Comparison of ENCODE assay signal across 21 mouse cellular contexts in genomic region chr4:78970751-78971150, GRCm38 (mm10).
"Had no signal": no experiment of that assay in that cellular context is flagged by ENCODE, and none has a peak within 500 bp of the region (broad histone marks: within the 10 kb centered on the region; RNA-seq: fewer than 3 reads in every experiment).

No protein-coding gene starts in this region.

- DNase-seq: liver, embryonic 13.5 days; liver, postnatal 0 days; lung, adult 2 months; lung, postnatal 14 days; lung, postnatal 36 days; retina, postnatal 1 day; spleen, adult 18-20 months; thymus, adult 2 months; thymus, postnatal 25 days; thymus, postnatal 4 days had no signal

- H3K4me1 ChIP-seq: liver, embryonic 13.5 days; liver, embryonic 15.5 days; lung, embryonic 15.5 days; megakaryocyte, embryonic 14.5 days; midbrain, embryonic 13.5 days; midbrain, embryonic 15.5 days; neural tube, embryonic 13.5 days; neural tube, embryonic 15.5 days had no signal

- H3K27ac ChIP-seq: liver, embryonic 13.5 days; liver, embryonic 15.5 days; lung, embryonic 15.5 days; macrophage; midbrain, embryonic 13.5 days; midbrain, embryonic 15.5 days; neural tube, embryonic 13.5 days; neural tube, embryonic 15.5 days had no signal

- H3K9me3 ChIP-seq: liver, embryonic 13.5 days; liver, embryonic 15.5 days; lung, embryonic 15.5 days; megakaryocyte, embryonic 14.5 days; midbrain, embryonic 13.5 days; midbrain, embryonic 15.5 days; neural tube, embryonic 13.5 days; neural tube, embryonic 15.5 days had no signal

- ATAC-seq: liver, postnatal 0 days; lung, postnatal 0 days; midbrain, embryonic 13.5 days; midbrain, embryonic 15.5 days had no signal

- H3K36me3 ChIP-seq: liver, embryonic 13.5 days; liver, embryonic 15.5 days; lung, embryonic 15.5 days; midbrain, embryonic 13.5 days; midbrain, embryonic 15.5 days; neural tube, embryonic 13.5 days; neural tube, embryonic 15.5 days had no signal

- H3K9ac ChIP-seq: liver, embryonic 13.5 days; liver, embryonic 15.5 days; liver, postnatal 0 days; lung, embryonic 15.5 days; midbrain, embryonic 13.5 days; midbrain, embryonic 15.5 days; neural tube, embryonic 13.5 days; neural tube, embryonic 15.5 days had no signal

- H3K27me3 ChIP-seq: liver, embryonic 13.5 days; liver, embryonic 15.5 days; lung, embryonic 15.5 days; megakaryocyte, embryonic 14.5 days; midbrain, embryonic 13.5 days; midbrain, embryonic 15.5 days; neural tube, embryonic 13.5 days; neural tube, embryonic 15.5 days had no signal

- H3K4me3 ChIP-seq: liver, embryonic 13.5 days; liver, embryonic 15.5 days; lung, embryonic 15.5 days; megakaryocyte, embryonic 14.5 days; midbrain, embryonic 13.5 days; midbrain, embryonic 15.5 days; myocyte; neural tube, embryonic 13.5 days; neural tube, embryonic 15.5 days had no signal

- H3K4me2 ChIP-seq: liver, embryonic 13.5 days; liver, embryonic 15.5 days; lung, embryonic 15.5 days; midbrain, embryonic 11.5 days; midbrain, embryonic 13.5 days; midbrain, embryonic 15.5 days; neural tube, embryonic 13.5 days; neural tube, embryonic 15.5 days had no signal
